Mouse (Mus musculus): ENCODE measurements at regions not wholly inside any gene's neighbourhood (a gene's known extent, or its start where the extent isn't known, plus 50 kb on each side); places are given as distances from the start of the nearest gene placed in this dataset.

GRCm38 (mm10) chr11:56315221-56315987 is 274.6 kb upstream of the Nmur2 start:
- Histone ChIP-seq H3K27me3 (ENCODE audit: control insufficient read depth, insufficient read depth, low read length, poor library complexity, severe bottlenecking) (no peaks in the 10 kb centered on the region), H3K9ac (ENCODE audit: low read depth, poor library complexity, severe bottlenecking) (no peak overlapping the region), H3K27ac (ENCODE audit: insufficient read depth, low read length) (no peak overlapping the region), H3K4me3 (ENCODE audit: low read depth, low read length) (no peak overlapping the region), H3K36me3 (ENCODE audit: control insufficient read depth, insufficient read depth, low read length, poor library complexity, severe bottlenecking) (no peaks in the 10 kb centered on the region), H3K4me1 (ENCODE audit: control insufficient read depth, insufficient read depth, low read length) (no peaks in the 10 kb centered on the region), H3K9me3 (replicated peaks; ENCODE audit: control insufficient read depth, insufficient read depth, low read length, poor library complexity, severe bottlenecking) (no peaks in the 10 kb centered on the region)
- no peak for TF ChIP-seq POLR2A (IDR thresholded peaks at IDR 0.05; ENCODE audit: insufficient read depth, low read length)
- TF ChIP-seq EP300 (IDR thresholded peaks at IDR 0.05; ENCODE audit: insufficient read depth, low read depth, low read length): no peak
- TF ChIP-seq CTCF (IDR thresholded peaks at IDR 0.05; ENCODE audit: low read depth, low read length): no peak

- H3K4me3 ChIP-seq (ENCODE audit: low read depth, low read length): no peak overlapping the region
- TF ChIP-seq POLR2A (IDR thresholded peaks at IDR 0.05; ENCODE audit: insufficient read depth, low read length): no peak
- TF ChIP-seq CTCF (IDR thresholded peaks at IDR 0.05; ENCODE audit: low read depth, low read length): no peak
- TF ChIP-seq EP300 (IDR thresholded peaks at IDR 0.05; ENCODE audit: insufficient read depth, low read depth, low read length): no peak
- no peak overlapping the region for H3K9ac ChIP-seq (ENCODE audit: low read depth, poor library complexity, severe bottlenecking)
- no peaks in the 10 kb centered on the region for H3K4me1 ChIP-seq (ENCODE audit: control insufficient read depth, insufficient read depth, low read length)
- H3K27me3 ChIP-seq (ENCODE audit: control insufficient read depth, insufficient read depth, low read length, poor library complexity, severe bottlenecking): no peaks in the 10 kb centered on the region
- H3K36me3 ChIP-seq (ENCODE audit: control insufficient read depth, insufficient read depth, low read length, poor library complexity, severe bottlenecking): no peaks in the 10 kb centered on the region
- H3K27ac ChIP-seq (ENCODE audit: insufficient read depth, low read length): no peak overlapping the region
- H3K9me3 ChIP-seq (replicated peaks; ENCODE audit: control insufficient read depth, insufficient read depth, low read length, poor library complexity, severe bottlenecking): no peaks in the 10 kb centered on the region
These were observed 268.7 kb upstream of the Nmur2 start for GRCm38 (mm10) chr11:56309549-56309948.

GRCm38 (mm10) chr11:56308383-56309105 is 267.7 kb upstream of the Nmur2 start:
- H3K4me3 ChIP-seq (ENCODE audit: low read depth, low read length): no peak overlapping the region
- H3K4me1 ChIP-seq (ENCODE audit: control insufficient read depth, insufficient read depth, low read length): no peaks in the 10 kb centered on the region
- no peaks in the 10 kb centered on the region for H3K27me3 ChIP-seq (ENCODE audit: control insufficient read depth, insufficient read depth, low read length, poor library complexity, severe bottlenecking)
- no peak overlapping the region for H3K27ac ChIP-seq (ENCODE audit: insufficient read depth, low read length)
- no peak overlapping the region for H3K9ac ChIP-seq (ENCODE audit: low read depth, poor library complexity, severe bottlenecking)
- H3K9me3 ChIP-seq (replicated peaks; ENCODE audit: control insufficient read depth, insufficient read depth, low read length, poor library complexity, severe bottlenecking): no peaks in the 10 kb centered on the region
- H3K36me3 ChIP-seq (ENCODE audit: control insufficient read depth, insufficient read depth, low read length, poor library complexity, severe bottlenecking): no peaks in the 10 kb centered on the region
- TF ChIP-seq CTCF (IDR thresholded peaks at IDR 0.05; ENCODE audit: low read depth, low read length): no peak
- TF ChIP-seq EP300 (IDR thresholded peaks at IDR 0.05; ENCODE audit: insufficient read depth, low read depth, low read length): no peak
- no peak for TF ChIP-seq POLR2A (IDR thresholded peaks at IDR 0.05; ENCODE audit: insufficient read depth, low read length)

- no peaks in the 10 kb centered on the region for H3K36me3 ChIP-seq (ENCODE audit: control insufficient read depth, insufficient read depth, low read length, poor library complexity, severe bottlenecking)
- no peaks in the 10 kb centered on the region for H3K4me1 ChIP-seq (ENCODE audit: control insufficient read depth, insufficient read depth, low read length)
- no peaks in the 10 kb centered on the region for H3K9me3 ChIP-seq (replicated peaks; ENCODE audit: control insufficient read depth, insufficient read depth, low read length, poor library complexity, severe bottlenecking)
- no peak overlapping the region for H3K9ac ChIP-seq (ENCODE audit: low read depth, poor library complexity, severe bottlenecking)
- no peak overlapping the region for H3K4me3 ChIP-seq (ENCODE audit: low read depth, low read length)
- no peak overlapping the region for H3K27ac ChIP-seq (ENCODE audit: insufficient read depth, low read length)
- H3K27me3 ChIP-seq (ENCODE audit: control insufficient read depth, insufficient read depth, low read length, poor library complexity, severe bottlenecking): no peaks in the 10 kb centered on the region
- TF ChIP-seq CTCF (IDR thresholded peaks at IDR 0.05; ENCODE audit: low read depth, low read length) (no peak), EP300 (IDR thresholded peaks at IDR 0.05; ENCODE audit: insufficient read depth, low read depth, low read length) (no peak), POLR2A (IDR thresholded peaks at IDR 0.05; ENCODE audit: insufficient read depth, low read length) (no peak)
These were observed 266.2 kb upstream of the Nmur2 start for GRCm38 (mm10) chr11:56307051-56307450.

- H3K27me3 ChIP-seq (ENCODE audit: control insufficient read depth, insufficient read depth, low read length, poor library complexity, severe bottlenecking): no peaks in the 10 kb centered on the region
- no peak overlapping the region for H3K4me3 ChIP-seq (ENCODE audit: low read depth, low read length)
- no peaks in the 10 kb centered on the region for H3K36me3 ChIP-seq (ENCODE audit: control insufficient read depth, insufficient read depth, low read length, poor library complexity, severe bottlenecking)
- H3K9ac ChIP-seq (ENCODE audit: low read depth, poor library complexity, severe bottlenecking): no peak overlapping the region
- no peaks in the 10 kb centered on the region for H3K4me1 ChIP-seq (ENCODE audit: control insufficient read depth, insufficient read depth, low read length)
- peaks cover 8% of the 10 kb centered on the region for H3K9me3 ChIP-seq (replicated peaks; ENCODE audit: control insufficient read depth, insufficient read depth, low read length, poor library complexity, severe bottlenecking)
- H3K27ac ChIP-seq (ENCODE audit: insufficient read depth, low read length): no peak overlapping the region
- TF ChIP-seq CTCF (IDR thresholded peaks at IDR 0.05; ENCODE audit: low read depth, low read length) (no peak), POLR2A (IDR thresholded peaks at IDR 0.05; ENCODE audit: insufficient read depth, low read length) (no peak), EP300 (IDR thresholded peaks at IDR 0.05; ENCODE audit: insufficient read depth, low read depth, low read length) (no peak)
These were observed 250.1 kb upstream of the Nmur2 start for GRCm38 (mm10) chr11:56290651-56291578.

All from ES-Bruce4 (cell line).